Mouse (Mus musculus): ENCODE results near the gene Atp7a. TPM values are rescaled to one million over a fixed set of nuclear protein-coding genes. Genes with fewer than 3 reads are reported as not detected.

Gene Atp7a
- polyA plus RNA-seq, 1 experiment: 19.8 TPM

- Histone ChIP-seq H3K27ac (ENCODE audit: insufficient read depth, low read length) (no peak overlapping the region), H3K4me3 (ENCODE audit: low read depth, low read length) (no peak overlapping the region), H3K9me3 (replicated peaks; ENCODE audit: control insufficient read depth, insufficient read depth, low read length, poor library complexity, severe bottlenecking) (no peaks in the 10 kb centered on the region), H3K27me3 (ENCODE audit: control insufficient read depth, insufficient read depth, low read length, poor library complexity, severe bottlenecking) (no peaks in the 10 kb centered on the region), H3K4me1 (ENCODE audit: control insufficient read depth, insufficient read depth, low read length) (no peaks in the 10 kb centered on the region), H3K36me3 (ENCODE audit: control insufficient read depth, insufficient read depth, low read length, poor library complexity, severe bottlenecking) (peaks cover 4% of the 10 kb centered on the region), H3K9ac (ENCODE audit: low read depth, poor library complexity, severe bottlenecking) (no peak overlapping the region)
- TF ChIP-seq EP300 (IDR thresholded peaks at IDR 0.05; ENCODE audit: insufficient read depth, low read depth, low read length): no peak
These were observed 101.2 kb downstream of the Atp7a start for GRCm38 (mm10) chrX:106128283-106128682.

GRCm38 (mm10) chrX:106129877-106130276, 102.8 kb downstream of the Atp7a start:
- Histone ChIP-seq H3K9ac (ENCODE audit: low read depth, poor library complexity, severe bottlenecking) (no peak overlapping the region), H3K4me3 (ENCODE audit: low read depth, low read length) (no peak overlapping the region), H3K27ac (ENCODE audit: insufficient read depth, low read length) (no peak overlapping the region), H3K4me1 (ENCODE audit: control insufficient read depth, insufficient read depth, low read length) (no peaks in the 10 kb centered on the region), H3K27me3 (ENCODE audit: control insufficient read depth, insufficient read depth, low read length, poor library complexity, severe bottlenecking) (no peaks in the 10 kb centered on the region), H3K9me3 (replicated peaks; ENCODE audit: control insufficient read depth, insufficient read depth, low read length, poor library complexity, severe bottlenecking) (no peaks in the 10 kb centered on the region), H3K36me3 (ENCODE audit: control insufficient read depth, insufficient read depth, low read length, poor library complexity, severe bottlenecking) (no peaks in the 10 kb centered on the region)
- TF ChIP-seq CTCF (IDR thresholded peaks at IDR 0.05; ENCODE audit: low read depth, low read length) (no peak), POLR2A (IDR thresholded peaks at IDR 0.05; ENCODE audit: insufficient read depth, low read length) (no peak), EP300 (IDR thresholded peaks at IDR 0.05; ENCODE audit: insufficient read depth, low read depth, low read length) (no peak)

GRCm38 (mm10) chrX:106134916-106135315, 107.8 kb downstream of the Atp7a start:
- TF ChIP-seq CTCF (IDR thresholded peaks at IDR 0.05; ENCODE audit: low read depth, low read length) (no peak), EP300 (IDR thresholded peaks at IDR 0.05; ENCODE audit: insufficient read depth, low read depth, low read length) (no peak), POLR2A (IDR thresholded peaks at IDR 0.05; ENCODE audit: insufficient read depth, low read length) (no peak)
- Histone ChIP-seq H3K9me3 (replicated peaks; ENCODE audit: control insufficient read depth, insufficient read depth, low read length, poor library complexity, severe bottlenecking) (no peaks in the 10 kb centered on the region), H3K27me3 (ENCODE audit: control insufficient read depth, insufficient read depth, low read length, poor library complexity, severe bottlenecking) (no peaks in the 10 kb centered on the region), H3K36me3 (ENCODE audit: control insufficient read depth, insufficient read depth, low read length, poor library complexity, severe bottlenecking) (no peaks in the 10 kb centered on the region), H3K9ac (ENCODE audit: low read depth, poor library complexity, severe bottlenecking) (no peak overlapping the region), H3K4me3 (ENCODE audit: low read depth, low read length) (no peak overlapping the region), H3K4me1 (ENCODE audit: control insufficient read depth, insufficient read depth, low read length) (no peaks in the 10 kb centered on the region), H3K27ac (ENCODE audit: insufficient read depth, low read length) (no peak overlapping the region)

GRCm38 (mm10) chrX:106135484-106135883, 108.4 kb downstream of the Atp7a start:
- Histone ChIP-seq H3K4me1 (ENCODE audit: control insufficient read depth, insufficient read depth, low read length) (no peaks in the 10 kb centered on the region), H3K9ac (ENCODE audit: low read depth, poor library complexity, severe bottlenecking) (no peak overlapping the region), H3K27ac (ENCODE audit: insufficient read depth, low read length) (no peak overlapping the region), H3K36me3 (ENCODE audit: control insufficient read depth, insufficient read depth, low read length, poor library complexity, severe bottlenecking) (no peaks in the 10 kb centered on the region), H3K9me3 (replicated peaks; ENCODE audit: control insufficient read depth, insufficient read depth, low read length, poor library complexity, severe bottlenecking) (no peaks in the 10 kb centered on the region), H3K4me3 (ENCODE audit: low read depth, low read length) (no peak overlapping the region), H3K27me3 (ENCODE audit: control insufficient read depth, insufficient read depth, low read length, poor library complexity, severe bottlenecking) (no peaks in the 10 kb centered on the region)
- TF ChIP-seq CTCF (IDR thresholded peaks at IDR 0.05; ENCODE audit: low read depth, low read length) (no peak), EP300 (IDR thresholded peaks at IDR 0.05; ENCODE audit: insufficient read depth, low read depth, low read length) (no peak), POLR2A (IDR thresholded peaks at IDR 0.05; ENCODE audit: insufficient read depth, low read length) (no peak)

- Histone ChIP-seq H3K9ac (ENCODE audit: low read depth, poor library complexity, severe bottlenecking) (no peak overlapping the region), H3K27me3 (ENCODE audit: control insufficient read depth, insufficient read depth, low read length, poor library complexity, severe bottlenecking) (no peaks in the 10 kb centered on the region), H3K27ac (ENCODE audit: insufficient read depth, low read length) (no peak overlapping the region), H3K4me3 (ENCODE audit: low read depth, low read length) (no peak overlapping the region), H3K4me1 (ENCODE audit: control insufficient read depth, insufficient read depth, low read length) (no peaks in the 10 kb centered on the region), H3K9me3 (replicated peaks; ENCODE audit: control insufficient read depth, insufficient read depth, low read length, poor library complexity, severe bottlenecking) (no peaks in the 10 kb centered on the region), H3K36me3 (ENCODE audit: control insufficient read depth, insufficient read depth, low read length, poor library complexity, severe bottlenecking) (no peaks in the 10 kb centered on the region)
- no peak for TF ChIP-seq POLR2A (IDR thresholded peaks at IDR 0.05; ENCODE audit: insufficient read depth, low read length)
- TF ChIP-seq CTCF (IDR thresholded peaks at IDR 0.05; ENCODE audit: low read depth, low read length): no peak
- TF ChIP-seq EP300 (IDR thresholded peaks at IDR 0.05; ENCODE audit: insufficient read depth, low read depth, low read length): no peak
These were observed 109.0 kb downstream of the Atp7a start for GRCm38 (mm10) chrX:106135916-106136575.

GRCm38 (mm10) chrX:106139309-106140070, 112.4 kb downstream of the Atp7a start:
- TF ChIP-seq POLR2A (IDR thresholded peaks at IDR 0.05; ENCODE audit: insufficient read depth, low read length) (no peak), EP300 (IDR thresholded peaks at IDR 0.05; ENCODE audit: insufficient read depth, low read depth, low read length) (no peak), CTCF (IDR thresholded peaks at IDR 0.05; ENCODE audit: low read depth, low read length) (no peak)
- no peaks in the 10 kb centered on the region for H3K36me3 ChIP-seq (ENCODE audit: control insufficient read depth, insufficient read depth, low read length, poor library complexity, severe bottlenecking)
- H3K27me3 ChIP-seq (ENCODE audit: control insufficient read depth, insufficient read depth, low read length, poor library complexity, severe bottlenecking): no peaks in the 10 kb centered on the region
- H3K9ac ChIP-seq (ENCODE audit: low read depth, poor library complexity, severe bottlenecking): no peak overlapping the region
- H3K4me1 ChIP-seq (ENCODE audit: control insufficient read depth, insufficient read depth, low read length): no peaks in the 10 kb centered on the region
- no peaks in the 10 kb centered on the region for H3K9me3 ChIP-seq (replicated peaks; ENCODE audit: control insufficient read depth, insufficient read depth, low read length, poor library complexity, severe bottlenecking)
- H3K4me3 ChIP-seq (ENCODE audit: low read depth, low read length): no peak overlapping the region
- no peak overlapping the region for H3K27ac ChIP-seq (ENCODE audit: insufficient read depth, low read length)
